Mouse (Mus musculus) kidney, embryonic 15.5 days (tissue): ENCODE results near the gene Nbeal2. TPM values are rescaled to one million over a fixed set of nuclear protein-coding genes. Genes with fewer than 3 reads are reported as not detected.

Source experiments
- ATAC-seq: fragments of 200-750 bp; cut with Nextera tagmentation; replicated peaks from 2 replicates; pipeline ENCODE4 v1.8.0; 2017; ENCODE audit warnings: moderate TSS enrichment; ENCODE audit not compliant: low FRiP score
- H3K27ac ChIP-seq: fragments of 300-500 bp; sonication (generic); 2 replicates; pipeline ENCODE4 v1.5.1; 2015; ENCODE audit warnings: mild to moderate bottlenecking, inconsistent platforms
- H3K27me3 ChIP-seq: fragments of 300-500 bp; sonication (generic); 2 replicates; pipeline ENCODE4 v1.6.1; 2015; ENCODE audit warnings: inconsistent platforms
- H3K36me3 ChIP-seq: fragments of 300-500 bp; sonication (generic); 2 replicates; pipeline ENCODE4 v1.6.1; 2015; ENCODE audit warnings: inconsistent platforms
- H3K4me1 ChIP-seq: fragments of 300-500 bp; sonication (generic); 2 replicates; pipeline ENCODE4 v1.6.1; 2015; ENCODE audit warnings: inconsistent platforms
- H3K4me2 ChIP-seq: fragments of 300-500 bp; sonication (generic); 2 replicates; pipeline ENCODE4 v1.6.1; 2015; ENCODE audit warnings: moderate library complexity, mild to moderate bottlenecking, inconsistent platforms
- H3K4me3 ChIP-seq: fragments of 300-500 bp; sonication (generic); replicated peaks from 2 replicates; pipeline ENCODE4 v1.5.1; 2015; ENCODE audit warnings: mild to moderate bottlenecking, inconsistent platforms
- H3K9ac ChIP-seq: fragments of 300-500 bp; sonication (generic); 2 replicates; pipeline ENCODE4 v1.6.1; 2015; ENCODE audit warnings: mild to moderate bottlenecking, inconsistent platforms
- H3K9me3 ChIP-seq: fragments of 300-500 bp; sonication (generic); replicated peaks from 2 replicates; pipeline ENCODE4 v1.6.1; 2016; ENCODE audit warnings: inconsistent platforms
- WGBS: fragments of 180-500 bp; shearing (Covaris S2); methylation state at CpG from one replicate; pipeline ENCODE4 v1.1.7; 2015; ENCODE audit warnings: mixed read lengths; 5-methylcytosine and 5-hydroxymethylcytosine counted together
- polyA plus RNA-seq: library from polyadenylated mRNA; unstranded; fragments of >200 nt; fragmentation: Nextera tagmentation; extraction: Ambion mirVana; gene quantifications from 2 replicates; pipeline ENCODE4 v1.2.1, GENCODE M21; 2015

Gene Nbeal2
- 3.7 and 5.5 TPM in 2 replicates for polyA plus RNA-seq

GRCm38 (mm10) chr9:110653655-110654461 is at the start of gene Nbeal2:
Nbeal2 (minus strand) TSS chr9:110654161.
- Histone ChIP-seq H3K9me3 (no peaks in the 10 kb centered on the region), H3K9ac (peak within 1 kb of the TSS; percentile 75), H3K27me3 (peaks cover 18% of the 10 kb centered on the region; the same call in 1 of the 2 replicates), H3K36me3 (0 out of 2 replicates have a peak, but pooled peaks cover 2% of the 10 kb centered on the region), H3K4me1 (peaks cover 56% of the 10 kb centered on the region), H3K27ac (peak within 1 kb of the TSS; percentile 61), H3K4me3 (peak within 1 kb of the TSS; percentile 76), H3K4me2 (peak within 1 kb of the TSS; percentile 98)
- WGBS: under 1% methylated on average over 69 of the region's 75 CpGs
- peak; percentile 89 for ATAC-seq

- no peak for ATAC-seq
- H3K27ac ChIP-seq: no peak overlapping the region
- H3K4me3 ChIP-seq: no peak overlapping the region
- H3K4me1 ChIP-seq: no peaks in the 10 kb centered on the region
- H3K4me2 ChIP-seq: no peak overlapping the region
- WGBS: 88% methylated on average over 1 of the region's 1 CpGs
- H3K9ac ChIP-seq: no peak overlapping the region
- peaks cover 15% of the 10 kb centered on the region for H3K36me3 ChIP-seq
- H3K27me3 ChIP-seq: no peaks in the 10 kb centered on the region
- no peaks in the 10 kb centered on the region for H3K9me3 ChIP-seq
Measured at GRCm38 (mm10) chr9:110702848-110703247, 48.9 kb upstream of the Nbeal2 start.

- Histone ChIP-seq H3K27ac (no peak overlapping the region), H3K36me3 (peaks cover 25% of the 10 kb centered on the region), H3K4me1 (no peaks in the 10 kb centered on the region), H3K27me3 (no peaks in the 10 kb centered on the region), H3K9me3 (no peaks in the 10 kb centered on the region), H3K4me3 (no peak overlapping the region), H3K4me2 (no peak overlapping the region), H3K9ac (no peak overlapping the region)
- 73% methylated on average over 12 of the region's 12 CpGs for WGBS
- ATAC-seq: no peak
Measured at GRCm38 (mm10) chr9:110701114-110702032, 47.4 kb upstream of the Nbeal2 start.

GRCm38 (mm10) chr9:110699574-110699973 is 45.6 kb upstream of the Nbeal2 start:
- ATAC-seq: no peak
- Histone ChIP-seq H3K4me2 (no peak overlapping the region), H3K27me3 (no peaks in the 10 kb centered on the region), H3K9me3 (no peaks in the 10 kb centered on the region), H3K27ac (no peak overlapping the region), H3K36me3 (peaks cover 38% of the 10 kb centered on the region), H3K4me1 (no peaks in the 10 kb centered on the region), H3K4me3 (no peak overlapping the region), H3K9ac (no peak overlapping the region)
- 93% methylated on average over 3 of the region's 3 CpGs for WGBS

- Histone ChIP-seq H3K4me3 (no peak overlapping the region), H3K4me1 (no peaks in the 10 kb centered on the region), H3K9me3 (no peaks in the 10 kb centered on the region), H3K27ac (no peak overlapping the region), H3K4me2 (no peak overlapping the region), H3K36me3 (peaks cover 56% of the 10 kb centered on the region), H3K27me3 (no peaks in the 10 kb centered on the region), H3K9ac (no peak overlapping the region)
- WGBS: 84% methylated on average over 3 of the region's 3 CpGs
- no peak for ATAC-seq
Measured at GRCm38 (mm10) chr9:110697465-110697864, 43.5 kb upstream of the Nbeal2 start.

- Histone ChIP-seq H3K9ac (no peak overlapping the region), H3K4me3 (no peak overlapping the region), H3K27me3 (no peaks in the 10 kb centered on the region), H3K36me3 (peaks cover 54% of the 10 kb centered on the region), H3K4me1 (no peaks in the 10 kb centered on the region), H3K4me2 (no peak overlapping the region), H3K27ac (no peak overlapping the region), H3K9me3 (no peaks in the 10 kb centered on the region)
- WGBS: 96% methylated on average over 5 of the region's 5 CpGs
- no peak for ATAC-seq
Measured at GRCm38 (mm10) chr9:110696427-110696826, 42.5 kb upstream of the Nbeal2 start.

- Histone ChIP-seq H3K27me3 (no peaks in the 10 kb centered on the region), H3K9ac (no peak overlapping the region), H3K4me3 (no peak overlapping the region), H3K4me1 (peaks cover 2% of the 10 kb centered on the region; the same call in 1 of the 2 replicates), H3K36me3 (peaks cover 47% of the 10 kb centered on the region), H3K9me3 (no peaks in the 10 kb centered on the region), H3K4me2 (no peak overlapping the region), H3K27ac (no peak overlapping the region)
- 89% methylated on average over 4 of the region's 4 CpGs for WGBS
- no peak for ATAC-seq
Measured at GRCm38 (mm10) chr9:110695165-110695755, 41.3 kb upstream of the Nbeal2 start.

GRCm38 (mm10) chr9:110689261-110689779 is 35.4 kb upstream of the Nbeal2 start:
- peaks cover 39% of the 10 kb centered on the region for H3K4me1 ChIP-seq
- peak overlapping the region; percentile 85 for H3K27ac ChIP-seq
- H3K4me3 ChIP-seq: no peak overlapping the region
- H3K9me3 ChIP-seq: no peaks in the 10 kb centered on the region
- peak overlapping the region; percentile 35 for H3K4me2 ChIP-seq
- WGBS: 66% methylated on average over 8 of the region's 8 CpGs
- no peak overlapping the region for H3K9ac ChIP-seq
- no peaks in the 10 kb centered on the region for H3K27me3 ChIP-seq
- H3K36me3 ChIP-seq: peaks cover 19% of the 10 kb centered on the region
- ATAC-seq: peak; percentile 54

- no peak overlapping the region for H3K4me2 ChIP-seq
- H3K9me3 ChIP-seq: no peaks in the 10 kb centered on the region
- no peak overlapping the region for H3K9ac ChIP-seq
- WGBS: 80% methylated on average over 2 of the region's 2 CpGs
- no peak for ATAC-seq
- no peak overlapping the region for H3K4me3 ChIP-seq
- H3K27me3 ChIP-seq: no peaks in the 10 kb centered on the region
- H3K4me1 ChIP-seq: peaks cover 54% of the 10 kb centered on the region
- H3K36me3 ChIP-seq: peaks cover 5% of the 10 kb centered on the region
- H3K27ac ChIP-seq: no peak overlapping the region
Measured at GRCm38 (mm10) chr9:110687846-110688245, 33.9 kb upstream of the Nbeal2 start.

- Histone ChIP-seq H3K27me3 (no peaks in the 10 kb centered on the region), H3K4me1 (peaks cover 61% of the 10 kb centered on the region), H3K36me3 (no peaks in the 10 kb centered on the region), H3K27ac (no peak overlapping the region), H3K9ac (no peak overlapping the region), H3K4me3 (no peak overlapping the region), H3K4me2 (no peak overlapping the region), H3K9me3 (no peaks in the 10 kb centered on the region)
- no peak for ATAC-seq
- WGBS: 72% methylated on average over 5 of the region's 5 CpGs
Measured at GRCm38 (mm10) chr9:110687061-110687460, 33.1 kb upstream of the Nbeal2 start.

- Histone ChIP-seq H3K9me3 (no peaks in the 10 kb centered on the region), H3K4me1 (peaks cover 66% of the 10 kb centered on the region), H3K27ac (peak overlapping the region; percentile 92; the same call in 1 of the 2 replicates), H3K36me3 (no peaks in the 10 kb centered on the region), H3K27me3 (no peaks in the 10 kb centered on the region), H3K4me2 (no peak overlapping the region), H3K4me3 (no peak overlapping the region), H3K9ac (no peak overlapping the region)
- 47% methylated on average over 3 of the region's 3 CpGs for WGBS
- ATAC-seq: no peak
Measured at GRCm38 (mm10) chr9:110686472-110686871, 32.5 kb upstream of the Nbeal2 start.
